ENCODE assay signal across 16 mouse cellular contexts in genomic region chr14:29073747-29074146, GRCm38 (mm10). TPM values are rescaled to one million over a fixed set of nuclear protein-coding genes. Genes with fewer than 3 reads are reported as not detected.
DNase-seq lines count a peak whose midpoint lies in the region; ATAC-seq and TF ChIP-seq lines count a peak whose summit lies in the region.
"Had no signal": no experiment of that assay in that cellular context is flagged by ENCODE, and none has a peak within 500 bp of the region (broad histone marks: within the 10 kb centered on the region; RNA-seq: fewer than 3 reads in every experiment).

No protein-coding gene starts in this region.

- TF ChIP-seq CTCF in cerebellum, adult 2 months (IDR thresholded peaks at IDR 0.05; ENCODE audit: borderline replicate concordance, insufficient read depth, low read depth, low read length): peak; percentile 24; the same call in 1 of the 2 replicates
- TF ChIP-seq CTCF in liver, postnatal 0 days (IDR thresholded peaks at IDR 0.05; ENCODE audit: low read depth): peak; percentile 45
- peak; percentile 63 for TF ChIP-seq CTCF in hindbrain, postnatal 0 days (IDR thresholded peaks at IDR 0.05; ENCODE audit: low read depth)

- 69% methylated on average over 4 of the region's 4 CpGs for WGBS in cerebellum, adult 2 months
- WGBS in hindbrain, embryonic 14.5 days: 64% methylated on average over 4 of the region's 4 CpGs
- WGBS in hindbrain, embryonic 11.5 days: 89% methylated on average over 4 of the region's 4 CpGs
- 86% methylated on average over 4 of the region's 4 CpGs for WGBS in liver, postnatal 0 days (ENCODE audit: insufficient replicate concordance)
- WGBS in liver, embryonic 11.5 days: 85% methylated on average over 4 of the region's 4 CpGs
- 63% methylated on average over 4 of the region's 4 CpGs for WGBS in hindbrain, postnatal 0 days

- H3K27ac ChIP-seq in cerebellum, adult 2 months (ENCODE audit: insufficient read depth, low read length): no peak overlapping the region
- no peak overlapping the region for H3K27ac ChIP-seq in hindbrain, embryonic 14.5 days
- H3K27ac ChIP-seq in hindbrain, embryonic 11.5 days (ENCODE audit: low read depth, low read length): no peak overlapping the region
- no peak overlapping the region for H3K27ac ChIP-seq in liver, postnatal 0 days (ENCODE audit: low read depth)
- no peak overlapping the region for H3K27ac ChIP-seq in liver, embryonic 11.5 days (ENCODE audit: low read depth, low read length)
- no peak overlapping the region for H3K27ac ChIP-seq in hindbrain, postnatal 0 days
- H3K27ac ChIP-seq: forebrain, embryonic 13.5 days; heart, embryonic 13.5 days; limb, embryonic 12.5 days; neural tube, embryonic 12.5 days had no signal

- no peak overlapping the region for H3K9ac ChIP-seq in hindbrain, embryonic 14.5 days
- H3K9ac ChIP-seq in hindbrain, embryonic 11.5 days (ENCODE audit: low read depth, low read length): no peak overlapping the region
- H3K9ac ChIP-seq in liver, postnatal 0 days (replicated peaks): no peak overlapping the region
- no peak overlapping the region for H3K9ac ChIP-seq in liver, embryonic 11.5 days (ENCODE audit: low read depth, low read length)
- H3K9ac ChIP-seq in hindbrain, postnatal 0 days (replicated peaks; ENCODE audit: low read length): no peak overlapping the region
- H3K9ac ChIP-seq: forebrain, embryonic 13.5 days; heart, embryonic 13.5 days; limb, embryonic 12.5 days; neural tube, embryonic 12.5 days had no signal

- no peak overlapping the region for H3K4me3 ChIP-seq in cerebellum, adult 2 months (replicated peaks; ENCODE audit: insufficient read depth, low read depth, low read length)
- H3K4me3 ChIP-seq in hindbrain, embryonic 14.5 days (replicated peaks; ENCODE audit: low read length): no peak overlapping the region
- H3K4me3 ChIP-seq in hindbrain, embryonic 11.5 days (ENCODE audit: low read depth, low read length): no peak overlapping the region
- no peak overlapping the region for H3K4me3 ChIP-seq in liver, postnatal 0 days (ENCODE audit: low read depth, low read length)
- no peak overlapping the region for H3K4me3 ChIP-seq in liver, embryonic 11.5 days (ENCODE audit: low read depth, low read length)
- no peak overlapping the region for H3K4me3 ChIP-seq in hindbrain, postnatal 0 days (ENCODE audit: low read length)
- H3K4me3 ChIP-seq: forebrain, embryonic 13.5 days; heart, embryonic 13.5 days; limb, embryonic 12.5 days; neural tube, embryonic 12.5 days had no signal

- no peak for ATAC-seq in hindbrain, embryonic 14.5 days (ENCODE audit: low FRiP score)
- ATAC-seq in hindbrain, embryonic 11.5 days (ENCODE audit: low FRiP score): no peak
- ATAC-seq in liver, postnatal 0 days: no peak
- ATAC-seq in liver, embryonic 11.5 days (replicated peaks; ENCODE audit: low FRiP score): no peak
- ATAC-seq in hindbrain, postnatal 0 days: no peak
- ATAC-seq: forebrain, embryonic 13.5 days had no signal

- H3K4me2 ChIP-seq in hindbrain, embryonic 14.5 days (replicated peaks): no peak overlapping the region
- H3K4me2 ChIP-seq in hindbrain, embryonic 11.5 days (replicated peaks; ENCODE audit: low read depth, low read length): no peak overlapping the region
- H3K4me2 ChIP-seq in liver, postnatal 0 days (ENCODE audit: low read depth, low read length): no peak overlapping the region
- no peak overlapping the region for H3K4me2 ChIP-seq in liver, embryonic 11.5 days
- H3K4me2 ChIP-seq in hindbrain, postnatal 0 days (ENCODE audit: low read depth, low read length): no peak overlapping the region
- H3K4me2 ChIP-seq: forebrain, embryonic 13.5 days; heart, embryonic 13.5 days; limb, embryonic 12.5 days; neural tube, embryonic 12.5 days had no signal

- no peak for TF ChIP-seq EP300 in liver, postnatal 0 days (IDR thresholded peaks at IDR 0.05; ENCODE audit: low read depth)

- H3K36me3 ChIP-seq in hindbrain, embryonic 14.5 days (replicated peaks; ENCODE audit: control insufficient read depth, insufficient read depth): no peaks in the 10 kb centered on the region
- H3K36me3 ChIP-seq in hindbrain, embryonic 11.5 days (ENCODE audit: control insufficient read depth, insufficient read depth, low read length): no peaks in the 10 kb centered on the region
- no peaks in the 10 kb centered on the region for H3K36me3 ChIP-seq in liver, postnatal 0 days (replicated peaks; ENCODE audit: insufficient read depth, low read length)
- no peaks in the 10 kb centered on the region for H3K36me3 ChIP-seq in liver, embryonic 11.5 days (ENCODE audit: control insufficient read depth, insufficient read depth, low read length)
- H3K36me3 ChIP-seq in hindbrain, postnatal 0 days (ENCODE audit: insufficient read depth, low read length): no peaks in the 10 kb centered on the region
- H3K36me3 ChIP-seq: heart, embryonic 13.5 days; limb, embryonic 12.5 days; neural tube, embryonic 12.5 days had no signal

- TF ChIP-seq POLR2A in cerebellum, adult 2 months (IDR thresholded peaks at IDR 0.05; ENCODE audit: borderline replicate concordance, insufficient read depth, low read length): no peak

- peak in 1 of 2 experiments; percentile 15 for DNase-seq in cerebellum, adult 2 months
- no peak for DNase-seq in cerebellum, adult 9-11 months
- peak; percentile 65 for DNase-seq in hindbrain, embryonic 14.5 days (ENCODE audit: low spot score)
- no peak for DNase-seq in hindbrain, embryonic 11.5 days (ENCODE audit: low spot score)
- DNase-seq in liver, postnatal 0 days: no peak
- DNase-seq in liver, embryonic 11.5 days (ENCODE audit: low spot score): no peak
- peak; percentile 67 for DNase-seq in hindbrain, postnatal 0 days (ENCODE audit: low spot score)
- DNase-seq in layer of hippocampus, postnatal 36 days: no peak
- DNase-seq: adrenal gland, postnatal 10 days had no signal

- no peaks in the 10 kb centered on the region for H3K4me1 ChIP-seq in cerebellum, adult 2 months (ENCODE audit: control insufficient read depth, insufficient read depth, low read length)
- no peaks in the 10 kb centered on the region for H3K4me1 ChIP-seq in hindbrain, embryonic 14.5 days (replicated peaks; ENCODE audit: control insufficient read depth, insufficient read depth, low read length)
- no peaks in the 10 kb centered on the region for H3K4me1 ChIP-seq in hindbrain, embryonic 11.5 days (replicated peaks; ENCODE audit: control insufficient read depth, insufficient read depth, low read length)
- no peaks in the 10 kb centered on the region for H3K4me1 ChIP-seq in liver, postnatal 0 days (ENCODE audit: insufficient read depth)
- no peaks in the 10 kb centered on the region for H3K4me1 ChIP-seq in liver, embryonic 11.5 days (replicated peaks; ENCODE audit: control insufficient read depth, insufficient read depth, low read length)
- no peaks in the 10 kb centered on the region for H3K4me1 ChIP-seq in hindbrain, postnatal 0 days (ENCODE audit: insufficient read depth, low read length)
- H3K4me1 ChIP-seq: forebrain, embryonic 13.5 days; neural tube, embryonic 12.5 days had no signal

- no peaks in the 10 kb centered on the region for H3K9me3 ChIP-seq in hindbrain, embryonic 14.5 days (ENCODE audit: control insufficient read depth, low read length)
- H3K9me3 ChIP-seq in hindbrain, embryonic 11.5 days (ENCODE audit: control insufficient read depth, low read length): no peaks in the 10 kb centered on the region
- H3K9me3 ChIP-seq in liver, postnatal 0 days (ENCODE audit: low read length): no peaks in the 10 kb centered on the region
- no peaks in the 10 kb centered on the region for H3K9me3 ChIP-seq in liver, embryonic 11.5 days (ENCODE audit: control insufficient read depth, low read length)
- H3K9me3 ChIP-seq in hindbrain, postnatal 0 days (ENCODE audit: low read length): no peaks in the 10 kb centered on the region
- H3K9me3 ChIP-seq: forebrain, embryonic 13.5 days; heart, embryonic 13.5 days; limb, embryonic 12.5 days; neural tube, embryonic 12.5 days had no signal

- H3K27me3 ChIP-seq in cerebellum, adult 2 months (ENCODE audit: control insufficient read depth, insufficient read depth, low read length): no peaks in the 10 kb centered on the region
- no peaks in the 10 kb centered on the region for H3K27me3 ChIP-seq in hindbrain, embryonic 14.5 days (ENCODE audit: control insufficient read depth, insufficient read depth, low read length)
- H3K27me3 ChIP-seq in hindbrain, embryonic 11.5 days (ENCODE audit: control insufficient read depth, insufficient read depth, low read length): no peaks in the 10 kb centered on the region
- no peaks in the 10 kb centered on the region for H3K27me3 ChIP-seq in liver, postnatal 0 days (ENCODE audit: insufficient read depth, low read length)
- H3K27me3 ChIP-seq in liver, embryonic 11.5 days (replicated peaks; ENCODE audit: control insufficient read depth, insufficient read depth, low read length): no peaks in the 10 kb centered on the region
- no peaks in the 10 kb centered on the region for H3K27me3 ChIP-seq in hindbrain, postnatal 0 days (ENCODE audit: insufficient read depth, low read length)
- H3K27me3 ChIP-seq: forebrain, embryonic 13.5 days; neural tube, embryonic 12.5 days had no signal

RNA-seq across cellular contexts. Expression of gene Lrtm1, which starts 55.7 kb away (rescaled TPM):
- not detected in 2 replicates for polyA plus RNA-seq in cerebellum, adult 2 months (2012; rRNA removed)
- polyA plus RNA-seq in hindbrain, embryonic 14.5 days (2014; fragmentation: Nextera tagmentation; extraction: Ambion mirVana): 0.12 and 0.70 TPM in 2 replicates
- polyA plus RNA-seq in hindbrain, embryonic 11.5 days (2014; fragmentation: Nextera tagmentation; extraction: Ambion mirVana): 0.36 and 0.62 TPM in 2 replicates
- polyA plus RNA-seq in liver, postnatal 0 days (2015; fragmentation: Nextera tagmentation; extraction: Ambion mirVana): 1.6 and 1.7 TPM in 2 replicates
- polyA plus RNA-seq in liver, embryonic 11.5 days (2014; fragmentation: Nextera tagmentation; extraction: Ambion mirVana): 0.10 TPM in 1 of 2 replicates, not detected in the other
- 0.31 TPM in 1 of 2 replicates, not detected in the other for total RNA-seq in hindbrain, postnatal 0 days (2014; rRNA removed)
- polyA plus RNA-seq in hindbrain, postnatal 0 days (2015; fragmentation: Nextera tagmentation; extraction: Ambion mirVana): 0.09 and 0.11 TPM in 2 replicates
- total RNA-seq in layer of hippocampus, postnatal 36 days (2021): not detected
- total RNA-seq: common myeloid progenitor, adult 5-6 weeks; layer of hippocampus, adult 18-20 months had no signal
- polyA plus RNA-seq: stomach, embryonic 14.5 days had no signal

Comparison
In these comparisons a context has a peak if more than half of its experiments do, and no peak if none do; other contexts are left out.
1. DNase-seq: peak in hindbrain, embryonic 14.5 days (single experiment) and hindbrain, postnatal 0 days (single experiment); none in cerebellum, adult 9-11 months (single experiment), hindbrain, embryonic 11.5 days (single experiment), liver, postnatal 0 days (single experiment), liver, embryonic 11.5 days (single experiment) and layer of hippocampus, postnatal 36 days (0 of 2).
2. Peak in every context shown above with its lines, with median percentiles within 50 percentile points of each other: CTCF ChIP-seq.